ENCODE assay signal across 8 mouse cellular contexts in genomic region chr4:40681908-40682307, GRCm38 (mm10). TPM values are rescaled to one million over a fixed set of nuclear protein-coding genes. Genes with fewer than 3 reads are reported as not detected.
DNase-seq lines count a peak whose midpoint lies in the region; ATAC-seq and TF ChIP-seq lines count a peak whose summit lies in the region.
"Had no signal": no experiment of that assay in that cellular context is flagged by ENCODE, and none has a peak within 500 bp of the region (broad histone marks: within the 10 kb centered on the region; RNA-seq: fewer than 3 reads in every experiment).

No protein-coding gene starts in this region.

- no peak overlapping the region for H3K27ac ChIP-seq in thymus, adult 2 months (ENCODE audit: control insufficient read depth, insufficient read depth, low read length)
- H3K27ac ChIP-seq in embryonic facial prominence, embryonic 10.5 days (replicated peaks), result no peak overlapping the region
- no peak overlapping the region for H3K27ac ChIP-seq in limb, embryonic 14.5 days (replicated peaks; ENCODE audit: low read depth, low read length)
- H3K27ac ChIP-seq: heart, embryonic 13.5 days had no signal

- H3K27me3 ChIP-seq in thymus, adult 2 months (ENCODE audit: control insufficient read depth, insufficient read depth, low read length), result no peaks in the 10 kb centered on the region
- no peaks in the 10 kb centered on the region for H3K27me3 ChIP-seq in embryonic facial prominence, embryonic 10.5 days (replicated peaks; ENCODE audit: low read depth, poor library complexity, severe bottlenecking)
- no peaks in the 10 kb centered on the region for H3K27me3 ChIP-seq in limb, embryonic 14.5 days (ENCODE audit: control insufficient read depth, insufficient read depth, low read length)
- H3K27me3 ChIP-seq: heart, embryonic 13.5 days had no signal

- H3K4me1 ChIP-seq in thymus, adult 2 months (replicated peaks; ENCODE audit: control insufficient read depth, insufficient read depth, low read length), result no peaks in the 10 kb centered on the region
- peaks cover 1% of the 10 kb centered on the region for H3K4me1 ChIP-seq in embryonic facial prominence, embryonic 10.5 days
- no peaks in the 10 kb centered on the region for H3K4me1 ChIP-seq in limb, embryonic 14.5 days (ENCODE audit: control insufficient read depth, insufficient read depth, low read length)

- no peak for TF ChIP-seq POLR2A in thymus, adult 2 months (IDR thresholded peaks at IDR 0.05; ENCODE audit: control insufficient read depth, extremely low read depth, insufficient read depth, low read length, poor library complexity)
- no peak for TF ChIP-seq POLR2A in limb, embryonic 14.5 days (IDR thresholded peaks at IDR 0.05; ENCODE audit: borderline replicate concordance, extremely low read depth, insufficient read depth, insufficient read length)

- peaks cover 6% of the 10 kb centered on the region for H3K36me3 ChIP-seq in thymus, adult 2 months (ENCODE audit: control insufficient read depth, insufficient read depth, low read length)
- peaks cover 25% of the 10 kb centered on the region for H3K36me3 ChIP-seq in embryonic facial prominence, embryonic 10.5 days (replicated peaks)
- peaks cover 16% of the 10 kb centered on the region for H3K36me3 ChIP-seq in limb, embryonic 14.5 days (ENCODE audit: control insufficient read depth, insufficient read depth, low read length)

- no peaks in the 10 kb centered on the region for H3K9me3 ChIP-seq in embryonic facial prominence, embryonic 10.5 days
- H3K9me3 ChIP-seq in limb, embryonic 14.5 days (ENCODE audit: control insufficient read depth, low read length), result no peaks in the 10 kb centered on the region
- H3K9me3 ChIP-seq: heart, embryonic 13.5 days had no signal

- no peak overlapping the region for H3K4me2 ChIP-seq in limb, embryonic 14.5 days (replicated peaks; ENCODE audit: low read depth, low read length, severe bottlenecking)
- H3K4me2 ChIP-seq: heart, embryonic 13.5 days had no signal

- DNase-seq in thymus, adult 2 months, result peak; percentile 33
- DNase-seq in thymus, adult 18-20 months, result no peak
- DNase-seq in adrenal gland, postnatal 36 days, result peak; percentile 54 to 62
- DNase-seq in embryonic facial prominence, embryonic 10.5 days (ENCODE audit: low spot score), result peak; percentile 44
- DNase-seq in kidney, adult 8-10 months, result peak; percentile 34 to 59
- peak; percentile 27 for DNase-seq in limb, embryonic 14.5 days (ENCODE audit: low spot score)
- DNase-seq in right cerebral cortex, adult 2 months (ENCODE audit: low spot score in 2 of 2), result peak; percentile 83

- no peak overlapping the region for H3K9ac ChIP-seq in limb, embryonic 14.5 days (ENCODE audit: low read depth, low read length, severe bottlenecking)
- H3K9ac ChIP-seq: heart, embryonic 13.5 days had no signal

- ATAC-seq in limb, embryonic 14.5 days (ENCODE audit: low FRiP score, low read depth), result no peak

- 19% methylated on average over 3 of the region's 3 CpGs for WGBS in thymus, adult 2 months
- 26% methylated on average over 3 of the region's 3 CpGs for WGBS in embryonic facial prominence, embryonic 10.5 days
- WGBS in limb, embryonic 14.5 days, result 13% methylated on average over 3 of the region's 3 CpGs

- no peak overlapping the region for H3K4me3 ChIP-seq in thymus, adult 2 months (ENCODE audit: control insufficient read depth, insufficient read depth, low read length)
- no peak overlapping the region for H3K4me3 ChIP-seq in embryonic facial prominence, embryonic 10.5 days
- H3K4me3 ChIP-seq in limb, embryonic 14.5 days (replicated peaks; ENCODE audit: low read length), result no peak overlapping the region
- H3K4me3 ChIP-seq: heart, embryonic 13.5 days had no signal

- no peak for TF ChIP-seq CTCF in thymus, adult 2 months (IDR thresholded peaks at IDR 0.05; ENCODE audit: borderline replicate concordance, control insufficient read depth, extremely low read depth, insufficient read depth, low read length, poor library complexity)

RNA-seq across cellular contexts. Expression of gene Aptx, which starts 21.1 kb away (rescaled TPM):
- polyA plus RNA-seq in thymus, adult 2 months (2012; rRNA removed), result 8.2 and 9.1 TPM in 2 replicates
- 10 to 100 TPM; 14.4 to 23.2 TPM for total RNA-seq in adrenal gland, postnatal 36 days (2021)
- 35.0 and 35.1 TPM in 2 replicates for polyA plus RNA-seq in embryonic facial prominence, embryonic 10.5 days (2016; fragmentation: Nextera tagmentation; extraction: Ambion mirVana)
- polyA plus RNA-seq in limb, embryonic 14.5 days (2012; rRNA removed), result 15.6 and 18.8 TPM in 2 replicates
- polyA plus RNA-seq in limb, embryonic 14.5 days (2014; fragmentation: Nextera tagmentation; extraction: Ambion mirVana), result 28.6 and 29.9 TPM in 2 replicates

RNA-seq across cellular contexts. Expression of gene Dnaja1, which starts 40.0 kb away (rescaled TPM):
- 11.5 and 13.4 TPM in 2 replicates for polyA plus RNA-seq in thymus, adult 2 months (2012; rRNA removed)
- total RNA-seq in adrenal gland, postnatal 36 days (2021), result 100 to 1,000 TPM; 287 to 463 TPM
- 608 and 633 TPM in 2 replicates for polyA plus RNA-seq in embryonic facial prominence, embryonic 10.5 days (2016; fragmentation: Nextera tagmentation; extraction: Ambion mirVana)
- polyA plus RNA-seq in limb, embryonic 14.5 days (2012; rRNA removed), result 47.3 and 96.6 TPM in 2 replicates
- 343 and 345 TPM in 2 replicates for polyA plus RNA-seq in limb, embryonic 14.5 days (2014; fragmentation: Nextera tagmentation; extraction: Ambion mirVana)

Comparison
In these comparisons a context has a peak if more than half of its experiments do, and no peak if none do; other contexts are left out.
1. DNase-seq: peak in thymus, adult 2 months (single experiment), adrenal gland, postnatal 36 days (2 of 2), embryonic facial prominence, embryonic 10.5 days (single experiment), kidney, adult 8-10 months (2 of 2), limb, embryonic 14.5 days (single experiment) and right cerebral cortex, adult 2 months (2 of 2); none in thymus, adult 18-20 months (0 of 2).